Mouse (Mus musculus) cerebellum, adult (tissue): ENCODE measurements around the gene Themis2.

Experiments
- ATAC-seq: cut with Nextera tagmentation; 2 replicates; pipeline ENCODE4 v1.9.2; 2017; ENCODE audit warnings: mild to moderate bottlenecking, moderate library complexity, mixed read lengths; ENCODE audit not compliant: insufficient number of reproducible peaks, low FRiP score, low TSS enrichment

Themis2 gene

DNA sequence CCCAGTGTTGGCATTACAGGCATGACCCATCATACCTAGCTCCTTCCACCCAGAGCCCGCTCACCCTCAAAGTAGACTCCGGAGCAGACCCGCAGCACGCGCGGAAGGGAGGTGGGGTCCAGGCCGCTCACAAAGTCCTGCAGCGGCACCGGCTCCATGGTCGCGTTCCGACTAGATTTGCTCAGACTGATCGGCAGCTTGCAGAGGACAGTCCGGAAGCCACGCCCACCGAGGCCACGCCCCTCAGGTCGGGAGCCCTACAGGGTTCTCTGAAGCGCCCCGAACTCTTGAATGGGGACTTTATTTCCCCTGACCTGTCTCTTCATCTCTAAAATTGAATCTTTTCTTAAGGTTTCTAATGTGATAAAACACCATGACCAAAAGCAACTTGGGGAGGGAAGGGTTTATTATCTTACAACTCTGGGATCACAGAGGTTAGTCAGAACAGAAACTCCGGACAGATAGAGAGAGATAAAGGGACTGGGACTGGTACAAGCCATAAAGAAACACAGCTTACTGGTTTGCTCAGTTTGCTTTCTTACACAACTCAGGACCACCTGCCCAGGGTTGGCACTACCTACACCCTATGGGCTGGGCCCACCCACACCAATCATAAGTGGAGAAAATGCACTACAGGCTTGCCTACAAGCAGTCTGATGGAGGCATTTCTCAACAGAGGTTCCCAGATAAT is at the start of gene Themis2:
Gene Themis2, minus strand, starts transcription at position 192 of the 691 bp plus-strand sequence.
- no peak for ATAC-seq

DNA sequence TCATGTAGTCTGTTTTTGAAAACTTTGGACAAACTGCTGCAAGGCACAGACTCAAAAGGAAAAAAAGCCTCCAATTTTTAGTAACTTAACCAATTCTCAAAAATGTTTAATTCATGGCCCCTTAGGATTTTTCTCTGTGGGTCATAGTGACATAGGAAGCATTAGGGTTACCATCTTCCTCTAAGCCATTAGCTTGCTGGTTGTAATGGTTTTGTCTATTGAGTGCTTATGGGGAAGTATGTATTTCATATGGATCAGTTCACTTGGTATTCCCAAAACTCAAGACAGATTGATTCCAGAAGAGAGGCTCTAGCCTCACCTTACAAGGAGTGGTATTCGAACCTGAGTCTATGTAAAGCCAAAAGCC is 47.5 kb upstream of the Themis2 start:
- no peak for ATAC-seq

DNA sequence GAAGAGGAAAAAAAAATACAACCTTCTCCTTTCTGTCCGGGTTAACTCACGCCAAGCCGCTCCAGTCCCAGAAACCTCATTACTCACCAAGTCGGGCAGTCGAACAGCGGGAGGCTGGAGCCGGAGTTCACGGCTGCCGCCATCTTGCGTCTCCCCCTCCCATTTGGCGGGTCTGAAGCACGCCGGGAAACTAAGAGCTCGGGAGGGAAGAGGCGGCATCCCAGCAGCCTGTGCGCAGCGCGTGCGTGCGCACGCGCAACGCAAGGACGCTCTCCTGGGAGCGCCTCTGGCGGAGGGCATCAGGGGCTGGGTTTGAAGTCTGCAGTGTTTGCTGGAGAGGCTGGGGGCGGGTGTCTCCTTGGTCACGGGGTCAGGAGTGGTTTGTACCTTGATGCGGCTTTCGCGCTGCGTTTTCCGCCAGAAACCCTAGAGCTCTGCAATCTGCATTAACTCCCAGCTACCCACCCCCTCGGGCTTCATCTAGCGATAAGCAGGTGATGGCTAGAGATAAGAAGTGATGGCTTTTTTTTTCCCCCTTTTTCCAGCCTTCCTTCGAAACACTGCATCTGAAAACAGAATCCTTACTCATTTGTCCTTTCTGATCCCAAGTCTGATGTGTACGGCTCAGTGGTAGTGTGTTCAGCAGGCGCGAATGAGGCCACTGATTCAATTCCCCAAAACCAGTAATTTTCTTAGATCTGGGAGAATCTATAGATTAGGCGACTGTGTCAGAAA is 47.0 kb upstream of the Themis2 start, which contains the start of gene Ppp1r8:
Gene Ppp1r8, minus strand, starts transcription at position 200 of the 735 bp plus-strand sequence.
- ATAC-seq = peak; percentile 98

DNA sequence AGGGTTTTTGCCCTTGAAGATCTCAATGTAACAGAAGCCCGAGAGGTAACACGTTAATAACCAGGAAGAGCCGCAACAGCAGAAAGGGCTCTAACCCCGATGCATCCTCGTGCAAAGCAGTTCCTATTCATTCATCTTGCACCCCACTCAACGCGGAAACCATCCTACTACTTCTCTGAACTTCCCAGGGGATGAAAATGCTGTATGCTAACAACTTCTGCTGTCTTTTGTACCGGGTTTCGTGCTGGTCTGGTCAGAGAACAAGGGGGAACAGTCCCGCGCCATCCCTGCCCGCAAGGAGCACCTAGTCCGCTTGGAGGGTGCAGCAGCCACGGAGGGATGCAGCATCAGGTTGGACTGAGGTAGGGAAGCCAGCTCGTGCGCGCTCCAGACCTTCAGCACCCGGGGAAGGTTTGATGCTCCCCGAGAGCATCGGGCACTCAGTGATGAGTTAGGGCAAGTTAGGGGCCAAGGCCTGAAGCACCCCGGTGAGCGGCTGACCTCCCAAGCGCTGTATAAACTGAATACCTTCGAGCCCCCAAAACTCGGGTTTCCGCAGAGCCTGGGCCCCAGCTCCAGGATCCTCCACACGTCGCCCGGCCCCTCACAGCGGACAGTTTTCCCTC is 46.2 kb upstream of the Themis2 start:
- ATAC-seq = peak; percentile 45; the same call in 1 of the 2 replicates

DNA sequence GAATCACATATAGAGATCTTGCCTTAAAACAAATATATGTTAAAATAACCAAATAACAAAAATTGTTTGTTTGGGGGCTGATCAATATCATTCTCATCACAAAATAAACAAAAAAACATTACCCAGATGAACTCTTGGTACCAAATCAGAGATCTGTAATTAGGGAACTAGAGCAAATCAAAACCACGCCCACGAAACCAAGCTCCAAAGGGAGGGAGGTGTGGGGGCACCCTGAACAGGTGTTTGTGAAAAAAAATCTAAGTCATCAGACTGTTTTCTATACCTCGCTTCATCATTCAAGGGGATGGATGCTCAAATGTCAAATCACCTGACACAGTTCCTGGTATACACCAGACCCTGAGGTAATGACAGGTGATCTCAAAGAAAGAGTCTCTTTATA is 45.3 kb upstream of the Themis2 start:
- ATAC-seq = no peak

DNA sequence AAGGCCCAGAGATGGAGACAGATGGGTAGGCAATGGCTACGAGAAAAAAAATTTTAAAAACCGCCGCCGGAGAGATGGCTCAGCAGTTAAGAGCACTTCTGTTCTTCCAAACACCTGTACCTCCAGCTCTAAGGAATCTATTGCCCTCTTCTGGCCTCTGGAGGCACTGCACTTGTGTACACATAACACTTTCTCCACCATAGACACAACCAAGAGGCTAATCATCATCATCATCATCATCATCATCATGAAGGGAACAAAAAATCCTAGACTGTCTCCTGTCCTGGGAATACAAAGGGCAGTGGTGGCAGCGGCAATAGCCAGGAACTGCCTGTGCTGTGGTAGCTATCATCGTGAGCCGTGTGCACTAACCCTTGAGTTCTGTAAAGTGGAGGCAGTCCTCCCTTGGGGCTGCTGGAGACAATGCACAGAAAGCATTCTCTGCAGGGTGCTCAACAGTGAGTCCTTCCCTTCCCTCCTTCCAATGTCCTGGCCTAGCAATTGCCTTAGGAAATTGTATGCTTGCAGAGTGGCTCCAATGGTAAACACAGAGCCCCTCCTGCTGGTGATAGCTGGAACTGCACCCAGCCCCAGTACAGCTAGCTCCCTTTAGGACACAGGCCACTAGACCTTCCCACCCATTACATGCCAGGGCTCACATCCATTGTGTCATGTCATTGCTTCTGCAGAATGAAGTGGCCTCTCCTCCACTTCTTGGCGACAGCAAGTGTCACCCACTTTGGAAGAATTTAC is 27.6 kb upstream of the Themis2 start:
- ATAC-seq = no peak

DNA sequence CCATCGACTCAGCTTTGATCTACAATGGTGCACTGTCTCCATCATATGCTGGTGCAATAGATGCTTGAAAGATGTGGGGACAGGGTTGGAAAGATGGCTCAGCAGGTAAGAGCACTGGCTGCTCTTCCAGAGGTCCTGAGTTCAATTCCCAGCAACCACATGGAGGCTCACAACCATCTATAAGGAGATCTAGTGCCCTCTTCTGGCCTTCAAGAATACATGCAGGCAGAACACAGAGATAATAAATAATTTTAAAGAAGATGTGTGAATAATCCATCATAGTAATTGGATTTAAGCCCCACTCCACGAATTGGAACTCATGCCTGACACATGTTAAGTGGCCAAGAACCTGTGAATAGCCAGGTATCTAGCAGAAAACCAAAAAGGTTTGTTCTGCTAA is 22.3 kb upstream of the Themis2 start:
- ATAC-seq = no peak

DNA sequence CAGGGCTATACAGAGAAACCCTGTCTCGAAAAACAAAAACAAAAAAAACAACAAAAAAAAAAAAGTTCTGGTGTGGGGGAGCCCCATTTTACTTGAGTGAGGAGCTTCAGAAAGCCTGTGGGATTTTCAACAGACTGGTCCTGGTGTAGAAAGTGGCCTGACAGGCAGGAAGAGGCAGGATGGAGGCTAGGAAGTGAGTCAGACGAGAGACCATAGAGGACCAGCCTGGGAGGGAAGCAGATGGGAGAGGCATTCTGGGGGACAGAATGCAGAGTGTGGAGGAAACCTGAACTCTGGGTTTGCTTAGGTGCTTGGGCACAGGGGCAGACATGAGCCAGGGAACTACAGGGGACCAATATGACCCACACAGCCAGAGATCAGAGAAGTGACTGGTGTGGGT is 20.7 kb upstream of the Themis2 start:
- no peak for ATAC-seq

DNA sequence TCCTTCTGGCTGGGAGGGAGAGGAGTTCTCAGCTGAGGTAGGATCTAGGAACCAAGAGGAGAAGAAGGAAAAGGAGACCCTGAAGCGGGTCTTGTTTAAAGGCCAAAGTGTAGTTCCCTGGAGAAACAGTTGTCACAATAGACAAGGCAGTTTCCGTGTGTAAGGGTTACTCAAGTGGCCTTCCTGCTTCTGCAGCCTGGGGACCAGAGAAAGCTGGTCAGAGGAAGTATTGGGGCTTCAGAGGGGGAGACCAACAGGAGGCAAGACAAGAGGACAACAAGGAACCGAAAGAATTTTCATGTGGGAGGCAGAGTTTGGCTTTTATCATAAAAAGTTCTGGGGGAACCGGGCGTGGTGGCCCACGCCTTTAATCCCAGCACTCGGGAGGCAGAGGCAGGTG is 20.2 kb upstream of the Themis2 start:
- ATAC-seq = no peak

DNA sequence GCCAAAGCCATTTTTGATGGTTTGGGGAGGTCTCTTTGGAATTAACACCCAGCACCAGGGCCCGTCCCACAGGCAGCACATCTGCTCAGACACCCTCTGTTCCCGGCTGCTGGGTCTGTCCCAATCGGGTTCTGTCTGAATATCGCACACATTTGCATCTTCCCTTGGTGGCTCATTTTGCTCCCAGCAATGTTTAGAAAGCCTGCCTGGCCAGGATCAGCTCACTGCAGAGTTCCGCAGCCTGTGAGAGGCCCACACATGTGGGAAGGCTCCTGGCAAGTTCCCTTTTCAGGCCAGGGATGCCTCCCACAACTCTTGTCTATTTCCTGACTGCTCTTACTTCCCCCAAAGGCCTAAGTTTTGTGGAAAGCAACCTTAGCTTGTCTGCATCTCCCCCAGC is 13.4 kb upstream of the Themis2 start:
- no peak for ATAC-seq

DNA sequence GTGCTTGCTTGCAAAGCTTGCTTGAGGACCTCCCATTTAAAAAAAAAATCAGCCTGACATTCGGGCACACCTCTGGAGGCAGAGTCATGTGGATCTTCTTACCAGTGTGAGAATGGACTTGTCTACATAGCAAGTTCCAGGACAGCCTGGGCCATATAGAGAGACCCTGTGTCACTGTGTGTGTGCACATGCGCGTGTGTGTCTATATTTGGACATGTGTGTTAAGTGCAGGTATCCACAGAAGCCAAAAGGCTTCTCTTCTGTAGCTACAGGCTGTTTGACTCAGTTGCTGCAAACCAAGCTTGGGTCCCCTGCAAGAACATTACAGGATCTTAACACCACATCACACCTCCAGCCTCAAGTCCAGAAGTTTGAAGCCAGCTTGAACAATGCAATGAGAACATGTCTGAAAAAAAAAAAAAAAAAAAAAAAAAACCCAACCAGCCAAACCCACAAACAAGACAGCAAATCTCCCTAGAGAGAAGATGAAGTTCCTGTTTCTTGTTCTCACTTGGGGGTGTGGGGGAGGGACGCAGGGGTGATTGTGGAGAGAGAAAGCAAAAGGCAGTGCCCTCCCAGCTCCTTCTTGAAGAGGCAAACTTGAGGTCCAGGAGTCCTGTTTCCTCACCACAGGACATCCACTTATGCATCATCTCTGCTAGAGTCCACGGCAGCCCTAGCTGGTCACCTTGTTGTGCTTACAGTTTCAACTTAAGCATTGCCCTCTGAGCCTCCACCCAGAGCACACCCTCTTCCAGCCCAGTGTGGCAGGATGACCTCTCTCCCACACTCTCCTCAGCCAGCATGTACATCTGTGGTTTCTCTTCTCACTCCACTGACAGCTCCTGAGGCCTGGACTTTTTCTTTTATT is 11.8 kb upstream of the Themis2 start:
- no peak for ATAC-seq

DNA sequence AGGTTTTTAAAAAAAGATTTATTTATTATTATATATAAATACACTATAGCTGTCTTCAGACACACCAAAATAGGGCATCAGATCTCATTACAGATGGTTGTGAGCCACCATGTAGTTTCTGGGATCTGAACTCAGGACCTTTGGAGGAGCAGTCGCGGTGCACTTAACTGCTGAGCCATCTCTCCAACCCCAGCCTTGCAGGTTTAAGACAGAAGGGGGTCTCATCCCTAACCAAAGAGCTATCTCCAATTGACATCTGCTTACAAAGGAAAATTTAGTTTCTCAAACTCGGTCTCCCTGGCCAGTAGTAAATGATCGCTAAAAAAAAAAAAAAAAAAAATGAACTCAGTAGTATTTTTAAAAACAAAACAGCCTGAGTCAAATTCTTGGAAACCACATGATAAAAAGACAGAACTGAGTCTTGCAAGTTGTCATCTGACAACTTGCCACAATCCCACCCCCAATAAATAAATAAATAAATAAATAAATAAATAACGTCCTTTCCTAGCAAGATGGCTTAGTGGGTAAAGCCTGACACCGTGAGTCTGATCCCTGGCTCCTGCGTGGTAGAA is 10.5 kb upstream of the Themis2 start:
- ATAC-seq = no peak

DNA sequence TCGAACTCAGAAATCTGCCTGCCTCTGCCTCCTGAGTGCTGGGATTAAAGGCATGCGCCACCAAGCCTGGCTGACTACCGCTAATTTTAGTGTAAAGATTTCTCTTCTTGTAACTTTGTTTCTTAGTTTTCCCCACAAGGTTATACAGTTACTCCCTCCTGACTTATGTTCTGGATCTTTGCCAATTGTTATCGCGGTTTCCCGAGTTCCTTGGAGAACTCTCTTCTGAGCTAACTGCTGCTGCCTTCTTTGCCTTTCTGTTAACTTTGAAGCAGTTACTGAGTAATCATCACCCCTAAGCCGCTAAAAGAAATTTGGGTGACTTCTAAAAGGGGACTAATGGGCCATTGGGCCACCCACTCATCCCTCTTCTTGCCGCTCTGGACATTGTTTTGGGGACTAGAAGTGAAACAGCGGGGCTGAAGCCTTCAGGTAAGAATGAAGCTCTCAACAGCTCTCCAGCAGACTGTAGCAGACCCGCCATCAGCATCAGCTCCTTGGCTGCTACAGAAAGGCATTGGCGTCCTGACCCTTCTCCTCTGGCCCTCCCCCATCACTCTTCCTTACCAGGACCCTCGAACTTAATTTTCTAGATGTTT is 9.5 kb upstream of the Themis2 start:
- no peak for ATAC-seq

DNA sequence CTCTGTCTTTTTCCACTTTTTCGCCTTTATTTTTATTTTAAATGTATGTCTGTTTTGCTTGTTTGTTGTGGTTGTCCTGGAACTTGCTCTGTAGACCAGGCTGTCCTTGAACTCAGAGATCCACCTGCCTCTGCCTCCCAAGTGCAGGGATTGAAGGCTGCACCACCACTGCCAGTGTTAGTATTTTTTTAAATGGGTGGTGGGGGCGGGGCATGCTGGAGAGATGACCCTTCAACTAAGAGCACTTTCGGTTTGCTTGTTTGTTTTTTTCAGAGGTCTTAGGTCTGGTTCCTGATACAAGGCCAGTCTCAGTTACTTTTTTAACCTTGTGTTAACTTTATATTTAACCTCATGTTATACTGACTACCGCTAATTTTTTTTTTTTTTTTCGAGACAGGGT is 9.0 kb upstream of the Themis2 start:
- ATAC-seq = no peak

DNA sequence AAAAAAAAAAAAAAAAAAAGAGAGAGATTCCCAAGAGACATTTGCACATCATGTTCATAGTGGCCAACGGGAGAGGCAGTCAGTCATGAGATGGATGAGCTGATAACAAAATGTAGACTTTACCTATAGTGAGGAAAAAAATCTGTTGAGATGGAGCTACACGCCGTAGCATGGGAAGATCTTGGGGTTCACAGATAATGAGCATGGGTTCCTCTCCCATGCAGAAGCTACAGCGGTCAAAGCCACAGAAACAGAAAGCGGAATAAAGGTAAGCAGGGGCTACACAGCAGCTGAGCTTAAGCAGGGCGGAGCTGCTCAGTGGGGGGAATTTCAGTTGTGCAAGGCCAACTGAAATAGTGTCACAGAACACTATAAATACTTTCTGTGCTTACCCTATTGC is 8.1 kb upstream of the Themis2 start:
- ATAC-seq = no peak

DNA sequence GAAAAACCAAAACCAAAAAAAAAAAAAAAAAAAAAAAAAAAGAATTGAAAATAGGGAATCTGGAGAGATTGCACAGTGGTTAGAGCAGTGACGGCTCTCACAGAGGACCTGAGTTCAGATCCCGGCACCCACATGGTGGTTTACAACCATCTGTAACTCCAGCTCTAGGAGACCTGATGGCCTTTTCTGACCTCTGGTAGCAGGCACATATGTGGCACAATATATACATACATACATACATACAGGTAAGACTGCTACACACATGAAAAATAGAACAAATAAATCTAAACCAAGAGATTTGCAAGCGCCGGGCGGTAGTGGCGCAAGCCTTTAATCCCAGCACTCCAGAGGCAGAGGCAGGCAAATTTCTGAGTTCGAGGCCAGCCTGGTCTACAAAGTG is 7.7 kb upstream of the Themis2 start:
- no peak for ATAC-seq

DNA sequence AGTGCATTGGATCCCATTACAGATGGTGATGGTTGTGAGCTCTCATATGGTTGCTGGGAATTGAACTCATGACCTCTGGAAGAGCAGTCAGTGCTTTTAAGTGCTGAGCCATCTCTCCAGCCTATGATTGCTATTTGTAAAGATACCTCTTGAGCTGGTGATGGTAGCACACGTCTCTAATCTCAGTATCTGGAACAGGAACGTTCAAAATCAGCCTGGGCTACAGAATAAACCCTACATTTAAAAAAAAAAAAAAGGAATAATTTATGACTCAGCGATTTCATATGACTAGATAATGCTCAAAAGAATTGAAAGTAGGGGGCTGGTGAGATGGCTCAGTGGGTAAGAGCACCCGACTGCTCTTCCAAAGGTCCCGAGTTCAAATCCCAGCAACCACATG is 7.0 kb upstream of the Themis2 start:
- no peak for ATAC-seq

DNA sequence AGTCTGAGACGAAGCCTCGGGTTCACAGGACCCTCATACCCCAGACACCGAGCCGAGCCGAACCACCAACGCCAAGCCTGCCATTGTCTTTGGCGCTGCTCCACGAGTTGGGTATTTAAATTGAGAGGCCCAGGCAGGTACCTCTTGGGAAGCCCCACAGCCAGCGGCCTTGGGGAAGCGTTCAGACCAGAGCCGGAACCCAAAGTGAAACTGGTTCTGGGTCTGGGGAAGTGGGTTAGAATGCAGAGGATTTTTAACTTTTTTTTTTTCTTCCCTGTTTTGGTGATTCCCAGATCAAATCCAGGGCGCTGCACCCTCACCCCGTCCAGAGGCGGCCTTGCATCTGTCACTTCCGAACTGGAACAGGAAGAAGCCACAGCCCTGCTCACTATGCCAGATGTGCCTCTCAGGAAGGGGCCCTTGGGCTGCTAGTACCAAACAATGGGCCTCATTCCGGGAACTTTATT is 6.0 kb upstream of the Themis2 start:
- ATAC-seq = no peak
